Mouse (Mus musculus) thymus, adult 2 months (tissue): ENCODE measurements around the gene Arl15.

Source experiments
- CTCF ChIP-seq: fragments of 200-500 bp; IDR thresholded peaks from 2 replicates; pipeline ENCODE4 v1.5.1; 2012; ENCODE audit warnings: mild to moderate bottlenecking, control low read depth, low read length, moderate library complexity, borderline replicate concordance; ENCODE audit not compliant: control insufficient read depth, poor library complexity, insufficient read depth; ENCODE audit errors: extremely low read depth
- POLR2A ChIP-seq: fragments of 200-500 bp; IDR thresholded peaks from 2 replicates; pipeline ENCODE4 v1.6.1; 2012; ENCODE audit warnings: mild to moderate bottlenecking, low read length, control low read depth, moderate library complexity; ENCODE audit not compliant: control insufficient read depth, poor library complexity, insufficient read depth; ENCODE audit errors: extremely low read depth

DNA sequence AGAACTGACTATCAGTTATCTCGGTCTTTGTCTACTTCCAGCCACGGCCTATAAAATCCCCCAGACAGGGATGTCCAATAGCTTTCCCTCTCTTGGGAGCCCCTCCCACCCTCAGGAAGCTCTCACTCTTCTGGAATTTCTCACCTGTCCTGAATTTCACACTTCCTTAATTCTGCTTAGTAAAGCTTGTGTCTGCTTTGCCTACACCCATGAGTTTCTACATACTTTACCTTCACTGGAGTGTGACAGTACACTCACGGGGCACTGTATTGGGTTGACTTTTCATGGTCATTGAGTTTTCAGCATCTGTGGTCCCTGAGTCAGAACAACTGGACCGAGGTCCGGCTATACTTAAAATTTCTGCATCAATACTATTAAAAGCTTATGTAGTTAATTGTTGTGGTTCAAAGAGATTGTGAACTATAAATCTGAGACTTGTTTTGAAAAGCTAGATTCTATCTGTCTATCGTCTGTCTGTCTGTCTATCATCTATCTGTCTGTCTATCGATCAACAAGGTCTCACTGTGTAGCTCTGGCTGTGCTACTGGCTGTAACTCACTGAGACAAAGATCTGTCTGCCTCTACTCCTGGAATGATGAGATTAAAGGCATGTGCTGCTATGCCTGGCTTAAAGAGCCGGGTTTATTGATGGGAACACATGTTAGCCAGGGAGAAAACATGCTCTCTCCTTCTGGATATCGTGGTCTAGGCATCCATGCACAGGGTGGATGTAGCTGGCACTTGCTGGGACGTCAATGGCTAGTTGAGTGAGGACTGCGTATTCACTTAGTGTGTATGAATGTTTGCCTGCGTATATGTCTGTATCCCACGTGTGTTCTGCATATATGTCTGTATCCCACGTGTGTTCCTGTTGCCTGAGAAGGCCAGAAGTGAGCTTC, 48.4 kb downstream of the Arl15 start:
- TF ChIP-seq POLR2A: no peak
- TF ChIP-seq CTCF: no peak
